9 mouse cellular contexts compared by ENCODE assay signal in genomic region chr19:24634602-24635001, GRCm38 (mm10). TPM values are rescaled to one million over a fixed set of nuclear protein-coding genes. Genes with fewer than 3 reads are reported as not detected.
DNase-seq lines count a peak whose midpoint lies in the region; ATAC-seq and TF ChIP-seq lines count a peak whose summit lies in the region.
"Had no signal": no experiment of that assay in that cellular context is flagged by ENCODE, and none has a peak within 500 bp of the region (broad histone marks: within the 10 kb centered on the region; RNA-seq: fewer than 3 reads in every experiment).

No protein-coding gene starts in this region.

- no peaks in the 10 kb centered on the region for H3K4me1 ChIP-seq in kidney, embryonic 16.5 days (ENCODE audit: insufficient read depth, low read length)
- no peaks in the 10 kb centered on the region for H3K4me1 ChIP-seq in forebrain, embryonic 13.5 days
- H3K4me1 ChIP-seq in neural tube, embryonic 14.5 days (ENCODE audit: control insufficient read depth, insufficient read depth, low read length): no peaks in the 10 kb centered on the region
- no peaks in the 10 kb centered on the region for H3K4me1 ChIP-seq in testis, adult 2 months (ENCODE audit: control insufficient read depth, insufficient read depth, low read length)
- H3K4me1 ChIP-seq: embryonic facial prominence, embryonic 15.5 days had no signal

- H3K9ac ChIP-seq in kidney, embryonic 16.5 days (replicated peaks; ENCODE audit: low read length): no peak overlapping the region
- H3K9ac ChIP-seq in forebrain, embryonic 13.5 days: no peak overlapping the region
- H3K9ac ChIP-seq in neural tube, embryonic 14.5 days (replicated peaks; ENCODE audit: low read depth, low read length): no peak overlapping the region
- H3K9ac ChIP-seq: embryonic facial prominence, embryonic 15.5 days had no signal

- no peaks in the 10 kb centered on the region for H3K27me3 ChIP-seq in kidney, embryonic 16.5 days (ENCODE audit: insufficient read depth, low read length)
- H3K27me3 ChIP-seq in forebrain, embryonic 13.5 days: no peaks in the 10 kb centered on the region
- H3K27me3 ChIP-seq in neural tube, embryonic 14.5 days (ENCODE audit: control insufficient read depth, insufficient read depth, low read length): no peaks in the 10 kb centered on the region
- H3K27me3 ChIP-seq in testis, adult 2 months (ENCODE audit: control insufficient read depth, insufficient read depth, low read length): no peaks in the 10 kb centered on the region
- H3K27me3 ChIP-seq: embryonic facial prominence, embryonic 15.5 days had no signal

- H3K4me3 ChIP-seq in kidney, embryonic 16.5 days (ENCODE audit: low read length): no peak overlapping the region
- H3K4me3 ChIP-seq in forebrain, embryonic 13.5 days: no peak overlapping the region
- no peak overlapping the region for H3K4me3 ChIP-seq in neural tube, embryonic 14.5 days (ENCODE audit: low read depth, low read length)
- H3K4me3 ChIP-seq in testis, adult 2 months (ENCODE audit: control insufficient read depth, low read depth, low read length): no peak overlapping the region
- H3K4me3 ChIP-seq: embryonic facial prominence, embryonic 15.5 days had no signal

- ATAC-seq in kidney, embryonic 16.5 days (ENCODE audit: low FRiP score, low TSS enrichment): no peak; the same call in 1 of the 2 replicates
- ATAC-seq in forebrain, embryonic 13.5 days: 0 out of 2 replicates have a peak, but pooled peaks have one; percentile 50
- ATAC-seq in neural tube, embryonic 14.5 days (ENCODE audit: low read depth): peak; percentile 58; the same call in 1 of the 2 replicates

- peak; percentile 63 for DNase-seq in kidney, adult 18-20 months
- peak; percentile 56 for DNase-seq in c-Kit-positive CD71-negative TER-119-negative erythroid progenitor cells, embryonic 14.5 days (ENCODE audit: low read depth)
- peak; percentile 68 for DNase-seq in hindlimb bud, embryonic 11.5 days (ENCODE audit: extremely low spot score, low read depth, low spot score)
- DNase-seq in left cerebral cortex, postnatal 36 days (ENCODE audit: low spot score in 2 of 2): peak; percentile 54 to 56

- H3K36me3 ChIP-seq in kidney, embryonic 16.5 days (ENCODE audit: insufficient read depth, low read length): no peaks in the 10 kb centered on the region
- no peaks in the 10 kb centered on the region for H3K36me3 ChIP-seq in forebrain, embryonic 13.5 days (ENCODE audit: poor library complexity, severe bottlenecking)
- no peaks in the 10 kb centered on the region for H3K36me3 ChIP-seq in neural tube, embryonic 14.5 days (ENCODE audit: control insufficient read depth, insufficient read depth, low read length)
- H3K36me3 ChIP-seq in testis, adult 2 months (ENCODE audit: control insufficient read depth, insufficient read depth, low read length): no peaks in the 10 kb centered on the region
- H3K36me3 ChIP-seq: embryonic facial prominence, embryonic 15.5 days had no signal

- no peak overlapping the region for H3K4me2 ChIP-seq in kidney, embryonic 16.5 days (replicated peaks; ENCODE audit: low read depth, low read length)
- no peak overlapping the region for H3K4me2 ChIP-seq in forebrain, embryonic 13.5 days
- H3K4me2 ChIP-seq in neural tube, embryonic 14.5 days (ENCODE audit: low read depth, low read length): no peak overlapping the region
- H3K4me2 ChIP-seq: embryonic facial prominence, embryonic 15.5 days had no signal

- TF ChIP-seq CTCF in testis, adult 2 months (IDR thresholded peaks at IDR 0.05; ENCODE audit: control insufficient read depth, insufficient read depth, insufficient replicate concordance, low read depth, low read length): peak; percentile 70

- 4% methylated on average over 7 of the region's 7 CpGs for WGBS in kidney, embryonic 16.5 days
- WGBS in forebrain, embryonic 13.5 days: 6% methylated on average over 7 of the region's 7 CpGs
- WGBS in neural tube, embryonic 14.5 days: 10% methylated on average over 7 of the region's 7 CpGs

- TF ChIP-seq POLR2A in testis, adult 2 months (IDR thresholded peaks at IDR 0.05; ENCODE audit: control insufficient read depth, low read depth, low read length): no peak

- intact Hi-C loops in left cerebral cortex, postnatal 36 days (cut with DNase I): loop anchor here (5.0 kb wide), 3 partner anchors 77 to 332 kb away; partner anchors contain the start of gene Pip5k1b

- no peak overlapping the region for H3K27ac ChIP-seq in kidney, embryonic 16.5 days (ENCODE audit: low read length)
- no peak overlapping the region for H3K27ac ChIP-seq in forebrain, embryonic 13.5 days
- H3K27ac ChIP-seq in neural tube, embryonic 14.5 days (ENCODE audit: low read depth, low read length): no peak overlapping the region
- no peak overlapping the region for H3K27ac ChIP-seq in testis, adult 2 months (ENCODE audit: control insufficient read depth, insufficient read depth, low read depth, low read length)
- H3K27ac ChIP-seq: embryonic facial prominence, embryonic 15.5 days had no signal

- H3K9me3 ChIP-seq in kidney, embryonic 16.5 days (ENCODE audit: low read length): no peaks in the 10 kb centered on the region
- H3K9me3 ChIP-seq in forebrain, embryonic 13.5 days (replicated peaks): no peaks in the 10 kb centered on the region
- no peaks in the 10 kb centered on the region for H3K9me3 ChIP-seq in neural tube, embryonic 14.5 days (ENCODE audit: control insufficient read depth, low read length)
- H3K9me3 ChIP-seq: embryonic facial prominence, embryonic 15.5 days had no signal

RNA-seq across cellular contexts. Expression of gene Tmem252, which starts 39.2 kb away (rescaled TPM):
- 8.5 and 10.3 TPM in 2 replicates for polyA plus RNA-seq in kidney, embryonic 16.5 days (2015; fragmentation: Nextera tagmentation; extraction: Ambion mirVana)
- polyA plus RNA-seq in forebrain, embryonic 13.5 days (2015; fragmentation: Nextera tagmentation; extraction: Ambion mirVana): 0.84 and 0.88 TPM in 2 replicates
- under 1 TPM; 0.23 to 0.42 TPM for total RNA-seq in left cerebral cortex, postnatal 36 days (2021)
- polyA plus RNA-seq in neural tube, embryonic 14.5 days (2014; fragmentation: Nextera tagmentation; extraction: Ambion mirVana): 2.5 and 3.0 TPM in 2 replicates
- polyA plus RNA-seq in testis, adult 2 months (2012; rRNA removed): 0.06 TPM in 2 replicates
